Mouse (Mus musculus): Measurements from ENCODE around the gene Pdia5. TPM values are rescaled to one million over a fixed set of nuclear protein-coding genes. Genes with fewer than 3 reads are reported as not detected.
A peak's percentile ranks its signal among the peaks of the same experiment; 100 is the strongest.

Gene Pdia5
- polyA plus RNA-seq, 1 experiment: 11.3 TPM

DNA sequence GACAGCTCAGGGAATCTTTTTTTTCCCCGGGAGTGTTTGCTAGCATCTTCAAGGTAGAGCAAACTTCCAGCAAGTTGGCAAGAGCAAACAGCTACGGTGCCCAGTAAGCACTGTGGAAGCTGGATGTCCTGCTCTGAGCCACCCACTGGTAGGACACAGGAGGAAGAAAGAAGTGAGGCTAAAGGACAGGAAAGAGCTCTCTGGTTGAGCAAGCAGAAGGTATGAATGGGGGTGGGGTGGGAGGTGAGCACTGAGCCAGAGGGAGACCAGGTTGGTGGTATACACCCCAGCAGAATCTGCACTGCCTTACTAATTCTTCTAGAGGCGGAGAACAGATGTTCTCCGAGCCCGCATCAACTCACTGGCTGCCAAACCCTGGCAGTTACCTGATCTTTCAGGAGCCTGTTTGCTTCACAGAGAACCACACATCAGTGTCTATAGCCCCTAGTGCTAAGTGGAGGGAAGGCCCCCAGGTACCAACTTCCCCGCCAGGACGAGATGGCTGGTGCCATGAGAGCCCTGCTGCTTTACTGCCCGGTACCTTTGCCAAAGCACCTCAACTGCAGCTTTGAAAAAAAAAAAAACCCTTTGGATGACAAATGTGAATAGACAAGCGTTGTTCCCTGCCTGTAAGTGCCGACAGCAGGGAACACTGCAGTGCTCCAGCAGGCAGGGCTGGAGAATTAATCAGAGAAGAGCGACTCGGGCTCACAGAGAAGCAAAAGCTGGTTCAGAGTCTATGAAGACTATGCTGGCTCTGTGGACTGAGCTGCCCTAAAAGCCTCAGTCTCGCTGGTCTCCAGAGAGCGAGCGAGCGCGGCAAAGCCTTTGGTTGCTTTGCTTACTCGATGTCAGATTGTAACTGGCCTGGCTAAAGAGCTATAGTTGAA, 67.2 kb downstream of the Pdia5 start:
- TF ChIP-seq CTCF (IDR thresholded peaks at IDR 0.05; ENCODE audit: insufficient read depth, low read length): no peak
- WGBS: 86% methylated on average over 18 of the region's 18 CpGs

DNA sequence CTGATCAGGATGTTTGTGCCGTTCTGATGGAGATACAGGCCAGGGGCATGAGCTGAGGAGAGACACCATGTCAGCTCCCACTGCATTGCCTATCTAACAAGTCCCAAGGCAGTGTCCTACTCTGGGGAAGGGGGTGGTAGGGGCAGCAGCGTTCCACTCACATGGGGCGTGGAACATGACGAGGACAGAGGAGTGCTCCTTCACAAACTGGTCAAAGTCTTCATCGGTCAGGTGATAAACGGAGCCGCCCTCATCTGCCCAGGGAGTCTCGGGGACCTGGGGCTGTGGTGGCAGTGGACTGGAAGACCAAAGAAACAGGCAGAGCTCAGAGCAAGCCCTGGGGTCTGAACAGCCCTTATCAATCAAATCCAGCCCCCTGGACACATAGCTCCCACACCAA, 68.0 kb downstream of the Pdia5 start:
- TF ChIP-seq POLR2A (IDR thresholded peaks at IDR 0.05; ENCODE audit: borderline replicate concordance, extremely low read depth, low read depth, low read length): no peak
- no peak for TF ChIP-seq CTCF (IDR thresholded peaks at IDR 0.05; ENCODE audit: insufficient read depth, low read length)
- DNase-seq: no peak
- H3K4me1 ChIP-seq (ENCODE audit: control insufficient read depth, insufficient read depth, low read length): no peaks in the 10 kb centered on the region
- 93% methylated on average over 8 of the region's 8 CpGs for WGBS
- no peak overlapping the region for H3K4me3 ChIP-seq (replicated peaks; ENCODE audit: extremely low read depth, low read depth, low read length)

More for the DNA sequence above, 67.2 kb downstream of the Pdia5 start:
- Histone ChIP-seq H3K4me1 (ENCODE audit: control insufficient read depth, insufficient read depth, low read length) (no peaks in the 10 kb centered on the region), H3K4me3 (replicated peaks; ENCODE audit: extremely low read depth, low read depth, low read length) (no peak overlapping the region)
- DNase-seq: no peak

DNA sequence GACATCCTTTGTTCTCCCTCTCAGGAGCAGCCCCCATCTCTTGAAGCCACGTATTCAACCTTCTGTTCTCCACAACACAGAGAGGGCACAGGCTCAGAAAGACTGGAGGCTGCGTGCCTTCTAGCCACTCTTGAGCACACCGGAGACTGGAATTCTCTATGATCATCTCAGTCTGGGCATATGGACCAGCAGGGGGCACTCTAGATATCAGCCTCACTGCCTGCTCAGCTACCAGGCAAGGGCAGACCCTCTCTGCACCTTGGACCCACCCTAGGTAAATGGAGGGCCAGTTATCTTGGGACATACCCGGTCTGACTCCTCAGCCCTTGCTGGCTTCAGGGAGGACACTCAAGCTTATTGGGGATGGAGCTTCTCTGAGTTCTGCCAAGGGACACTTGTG, 68.5 kb downstream of the Pdia5 start:
- 62% methylated on average over 4 of the region's 4 CpGs for WGBS
- Histone ChIP-seq H3K4me3 (replicated peaks; ENCODE audit: extremely low read depth, low read depth, low read length) (no peak overlapping the region), H3K4me1 (ENCODE audit: control insufficient read depth, insufficient read depth, low read length) (no peaks in the 10 kb centered on the region)
- TF ChIP-seq CTCF (IDR thresholded peaks at IDR 0.05; ENCODE audit: insufficient read depth, low read length) (peak; percentile 55; the same call in 1 of the 2 replicates), POLR2A (IDR thresholded peaks at IDR 0.05; ENCODE audit: borderline replicate concordance, extremely low read depth, low read depth, low read length) (no peak)
- DNase-seq: peak; percentile 14

DNA sequence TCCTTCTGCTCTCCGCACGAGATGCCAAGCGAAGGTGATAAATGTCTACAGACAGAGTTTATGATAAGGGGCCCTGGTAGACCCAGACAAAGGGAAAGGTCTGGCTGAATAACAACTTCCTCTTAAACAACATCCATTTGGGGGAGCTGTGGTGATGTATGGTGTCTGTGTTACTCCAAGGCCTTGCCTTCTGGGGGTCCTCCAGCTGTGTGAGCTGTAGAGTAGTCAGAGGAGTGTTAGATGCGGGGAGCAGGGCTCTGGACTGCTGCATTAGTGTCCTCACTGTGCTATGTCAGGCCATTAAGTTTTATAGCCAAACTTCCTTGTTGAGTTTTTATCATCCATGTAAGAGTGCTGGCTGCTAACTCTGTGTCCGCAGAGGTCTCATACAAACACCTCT, 76.1 kb downstream of the Pdia5 start:
- WGBS: 79% methylated on average over 5 of the region's 5 CpGs

DNA sequence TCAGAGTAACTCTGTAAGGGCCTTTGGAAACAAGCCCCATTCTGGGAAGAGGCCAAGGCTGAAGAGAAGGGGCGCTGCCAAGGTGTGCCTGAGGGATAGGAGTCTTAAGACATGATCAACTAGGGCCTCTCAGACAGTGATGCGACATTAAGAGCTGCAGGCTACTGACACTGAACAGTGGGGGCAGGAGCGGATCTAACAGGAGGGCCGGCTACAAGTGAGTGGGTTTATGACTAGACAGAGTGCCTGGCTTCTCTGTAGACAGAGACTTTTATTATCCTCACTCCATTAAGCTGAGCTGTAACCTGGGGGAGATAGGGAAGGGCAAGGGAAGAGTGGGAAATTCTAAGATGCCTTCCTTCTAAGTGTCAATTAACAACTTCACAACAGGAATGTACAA, 84.0 kb downstream of the Pdia5 start:
- no peak overlapping the region for H3K4me3 ChIP-seq (replicated peaks; ENCODE audit: extremely low read depth, low read depth, low read length)
- DNase-seq: no peak
- no peaks in the 10 kb centered on the region for H3K4me1 ChIP-seq (ENCODE audit: control insufficient read depth, insufficient read depth, low read length)
- TF ChIP-seq CTCF (IDR thresholded peaks at IDR 0.05; ENCODE audit: insufficient read depth, low read length) (no peak), POLR2A (IDR thresholded peaks at IDR 0.05; ENCODE audit: borderline replicate concordance, extremely low read depth, low read depth, low read length) (no peak)
- WGBS: 87% methylated on average over 4 of the region's 4 CpGs

More for the DNA sequence above, 76.1 kb downstream of the Pdia5 start:
- no peak for DNase-seq
- TF ChIP-seq POLR2A (IDR thresholded peaks at IDR 0.05; ENCODE audit: borderline replicate concordance, extremely low read depth, low read depth, low read length) (no peak), CTCF (IDR thresholded peaks at IDR 0.05; ENCODE audit: insufficient read depth, low read length) (no peak)
- Histone ChIP-seq H3K4me3 (replicated peaks; ENCODE audit: extremely low read depth, low read depth, low read length) (no peak overlapping the region), H3K4me1 (ENCODE audit: control insufficient read depth, insufficient read depth, low read length) (no peaks in the 10 kb centered on the region)

- TF ChIP-seq POLR2A (IDR thresholded peaks at IDR 0.05; ENCODE audit: borderline replicate concordance, extremely low read depth, low read depth, low read length) (no peak), CTCF (IDR thresholded peaks at IDR 0.05; ENCODE audit: insufficient read depth, low read length) (no peak)
- no peak for DNase-seq
- whole genome bisulfite sequencing: 78% methylated on average over 4 of the region's 4 CpGs
These were observed 84.5 kb downstream of the Pdia5 start for GRCm38 (mm10) chr16:35406166-35406565.

DNA sequence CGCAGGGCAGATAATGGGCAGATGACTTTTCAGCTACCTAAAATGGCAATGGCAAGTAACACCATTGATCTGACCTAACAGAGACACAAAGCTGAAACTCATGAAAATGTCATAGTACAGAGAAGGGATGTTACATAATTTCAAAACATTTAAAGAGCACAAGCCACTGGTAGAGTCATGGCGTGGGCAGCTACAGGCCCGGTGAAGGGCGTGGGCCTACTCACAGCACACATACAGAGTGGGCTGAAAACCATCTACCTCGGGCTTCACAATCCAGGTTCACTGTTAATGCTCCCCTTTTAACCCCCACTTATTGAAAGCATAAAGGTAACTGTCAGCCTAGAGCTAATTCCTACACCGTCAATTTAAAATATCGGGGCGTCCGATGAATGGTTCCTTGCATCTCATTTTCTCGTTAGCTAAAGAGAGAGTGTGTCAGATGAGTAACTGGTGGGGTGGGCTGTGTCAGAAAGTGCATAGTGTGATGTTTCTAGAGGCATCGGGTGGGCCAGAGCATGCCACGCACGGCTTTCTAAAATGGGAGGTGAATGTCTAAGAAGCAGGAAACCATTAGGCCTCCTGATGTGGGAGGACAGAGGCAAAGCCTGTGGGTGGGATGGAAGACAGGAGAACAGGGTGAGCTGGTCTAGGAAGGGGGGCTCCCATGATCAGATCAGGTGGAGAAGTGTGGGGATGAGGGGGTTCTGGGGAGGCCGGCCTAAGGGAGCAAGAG, 85.2 kb downstream of the Pdia5 start:
- DNase-seq: no peak
- TF ChIP-seq CTCF (IDR thresholded peaks at IDR 0.05; ENCODE audit: insufficient read depth, low read length): no peak
- TF ChIP-seq POLR2A (IDR thresholded peaks at IDR 0.05; ENCODE audit: borderline replicate concordance, extremely low read depth, low read depth, low read length): no peak
- 95% methylated on average over 14 of the region's 14 CpGs for WGBS

More at GRCm38 (mm10) chr16:35406166-35406565, 84.5 kb downstream of the Pdia5 start:
- Histone ChIP-seq H3K4me3 (replicated peaks; ENCODE audit: extremely low read depth, low read depth, low read length) (no peak overlapping the region), H3K4me1 (ENCODE audit: control insufficient read depth, insufficient read depth, low read length) (no peaks in the 10 kb centered on the region)

DNA sequence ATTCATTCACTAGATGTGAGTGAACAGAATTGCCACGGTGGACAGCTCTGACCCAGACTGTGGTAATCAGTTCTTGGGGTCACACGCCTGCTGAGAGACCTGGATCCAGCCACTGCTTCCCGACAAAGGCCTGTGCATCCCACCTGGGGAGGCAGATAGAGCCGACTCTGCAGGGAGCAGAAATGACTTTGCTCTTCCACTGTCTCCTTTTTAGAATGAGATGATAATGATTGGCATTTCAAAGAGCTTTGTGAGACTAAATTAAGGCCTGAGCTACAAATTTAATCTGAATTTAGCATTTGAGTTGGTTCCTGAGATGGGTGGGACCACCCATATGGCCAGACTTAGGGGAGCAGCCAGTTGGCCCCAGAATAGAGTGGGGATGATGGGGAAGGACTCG, 85.8 kb downstream of the Pdia5 start:
- 84% methylated on average over 5 of the region's 5 CpGs for WGBS
- no peak for DNase-seq
- Histone ChIP-seq H3K4me3 (replicated peaks; ENCODE audit: extremely low read depth, low read depth, low read length) (no peak overlapping the region), H3K4me1 (ENCODE audit: control insufficient read depth, insufficient read depth, low read length) (no peaks in the 10 kb centered on the region)
- TF ChIP-seq CTCF (IDR thresholded peaks at IDR 0.05; ENCODE audit: insufficient read depth, low read length) (no peak), POLR2A (IDR thresholded peaks at IDR 0.05; ENCODE audit: borderline replicate concordance, extremely low read depth, low read depth, low read length) (no peak)

More for the DNA sequence above, 85.2 kb downstream of the Pdia5 start:
- Histone ChIP-seq H3K4me3 (replicated peaks; ENCODE audit: extremely low read depth, low read depth, low read length) (no peak overlapping the region), H3K4me1 (ENCODE audit: control insufficient read depth, insufficient read depth, low read length) (no peaks in the 10 kb centered on the region)

- TF ChIP-seq CTCF (IDR thresholded peaks at IDR 0.05; ENCODE audit: insufficient read depth, low read length) (no peak), POLR2A (IDR thresholded peaks at IDR 0.05; ENCODE audit: borderline replicate concordance, extremely low read depth, low read depth, low read length) (no peak)
- DNase-seq: no peak
- 89% methylated on average over 8 of the region's 8 CpGs for WGBS
- Histone ChIP-seq H3K4me3 (replicated peaks; ENCODE audit: extremely low read depth, low read depth, low read length) (no peak overlapping the region), H3K4me1 (ENCODE audit: control insufficient read depth, insufficient read depth, low read length) (no peaks in the 10 kb centered on the region)
These were observed 86.8 kb downstream of the Pdia5 start for GRCm38 (mm10) chr16:35403891-35404290.
